Mouse (Mus musculus) erythroid progenitor cell, adult 5-6 weeks (primary cell): Measurements from ENCODE around the gene Tenm2. TPM values are rescaled to one million over a fixed set of nuclear protein-coding genes. Genes with fewer than 3 reads are reported as not detected.

Experiments used
- ATAC-seq: replicated peaks from 2 replicates; pipeline ENCODE4 v1.8.0; 2016; ENCODE audit warnings: moderate number of reproducible peaks, mild to moderate bottlenecking, moderate TSS enrichment, inconsistent platforms; ENCODE audit not compliant: poor library complexity, low FRiP score, severe bottlenecking
- total RNA-seq, 2 experiments: library from RNA; stranded (forward) in 1 of 2; stranded (reverse) in 1 of 2; fragments of 150-400 nt in 1 of 2; fragments of 186-747, 209-891 nt in 1 of 2; gene quantifications; 2 replicates each; pipeline versions ENCODE4 v1.2.3 to v1.2.4; 2015 to 2017; ENCODE audit warnings: low replicate concordance in 2 of 2

The Tenm2 gene
- total RNA-seq, 2 experiments from 2014 or later = not detected

GRCm38 (mm10) chr11:36334100-36334735 lies 901.5 kb downstream of the Tenm2 start:
- ATAC-seq = no peak

GRCm38 (mm10) chr11:36332222-36332621 lies 903.5 kb downstream of the Tenm2 start:
- ATAC-seq = no peak

- ATAC-seq = no peak
These were observed 904.2 kb downstream of the Tenm2 start for GRCm38 (mm10) chr11:36331408-36332178.

GRCm38 (mm10) chr11:36327243-36327642 lies 908.5 kb downstream of the Tenm2 start:
- ATAC-seq = no peak

GRCm38 (mm10) chr11:36309317-36309716 lies 926.4 kb downstream of the Tenm2 start:
- ATAC-seq = no peak

GRCm38 (mm10) chr11:36307276-36307675 lies 928.5 kb downstream of the Tenm2 start:
- no peak for ATAC-seq

GRCm38 (mm10) chr11:36305348-36305950 lies 930.3 kb downstream of the Tenm2 start:
- ATAC-seq = no peak

- ATAC-seq = no peak
These were observed 932.8 kb downstream of the Tenm2 start for GRCm38 (mm10) chr11:36302913-36303371.

GRCm38 (mm10) chr11:36302096-36302495 lies 933.7 kb downstream of the Tenm2 start:
- no peak for ATAC-seq

- ATAC-seq = no peak
These were observed 939.2 kb downstream of the Tenm2 start for GRCm38 (mm10) chr11:36296568-36296967.

GRCm38 (mm10) chr11:36292206-36292605 lies 943.6 kb downstream of the Tenm2 start:
- no peak for ATAC-seq

GRCm38 (mm10) chr11:36286246-36286645 lies 949.5 kb downstream of the Tenm2 start:
- no peak for ATAC-seq

- no peak for ATAC-seq
These were observed 955.2 kb downstream of the Tenm2 start for GRCm38 (mm10) chr11:36280533-36280932.

GRCm38 (mm10) chr11:36277903-36278215 lies 957.9 kb downstream of the Tenm2 start:
- ATAC-seq = no peak

- no peak for ATAC-seq
These were observed 958.4 kb downstream of the Tenm2 start for GRCm38 (mm10) chr11:36277192-36277902.

GRCm38 (mm10) chr11:36276015-36276414 lies 959.7 kb downstream of the Tenm2 start:
- no peak for ATAC-seq

GRCm38 (mm10) chr11:36272149-36272548 lies 963.6 kb downstream of the Tenm2 start:
- ATAC-seq = no peak

- ATAC-seq = no peak
These were observed 965.8 kb downstream of the Tenm2 start for GRCm38 (mm10) chr11:36269945-36270344.

- no peak for ATAC-seq
These were observed 970.8 kb downstream of the Tenm2 start for GRCm38 (mm10) chr11:36264776-36265466.

GRCm38 (mm10) chr11:36263840-36264239 lies 971.9 kb downstream of the Tenm2 start:
- no peak for ATAC-seq
